Mouse (Mus musculus): ENCODE data around the gene Dusp10. TPM values are rescaled to one million over a fixed set of nuclear protein-coding genes. Genes with fewer than 3 reads are reported as not detected.
A peak's percentile ranks its signal among the peaks of the same experiment; 100 is the strongest.

The Dusp10 gene
- total RNA-seq (2021), result 1 to 10 TPM; 6.1 to 6.8 TPM
- long read RNA-seq, experiment 1, partial matches to known transcripts, result 2 of 11 reads
- long read RNA-seq, experiment 1, other reads (novel, unspliced or antisense), result 5 of 11 reads
- long read RNA-seq, experiment 2, transcript Dusp10-201 (4 exons, 2,792 nt), result major isoform, 7 of 9 reads
- long read RNA-seq, experiment 2, partial matches to known transcripts, result 1 of 9 reads
- long read RNA-seq, experiment 2, other reads (novel, unspliced or antisense), result 1 of 9 reads

GRCm38 (mm10) chr1:184013106-184013505 is at the start of gene Dusp10:
TSS of gene Dusp10 (plus strand) at chr1:184013302.
- no peak for TF ChIP-seq CTCF (IDR thresholded peaks at IDR 0.05)
- no peak for DNase-seq (ENCODE audit: extremely low spot score in 1 of 2, low spot score in 2 of 2)

GRCm38 (mm10) chr1:183965341-183965740 is 47.8 kb upstream of the Dusp10 start:
- no peak for DNase-seq (ENCODE audit: extremely low spot score in 1 of 2, low spot score in 2 of 2)
- Histone ChIP-seq H3K4me3 (no peak overlapping the region), H3K27ac (no peak overlapping the region)
- intact Hi-C loops (cut with DNase I), result no loop called here
- no peak for TF ChIP-seq CTCF (IDR thresholded peaks at IDR 0.05)

More at GRCm38 (mm10) chr1:184013106-184013505, at the start of gene Dusp10:
- H3K27ac ChIP-seq, result no peak within 1 kb of the TSS
- H3K4me3 ChIP-seq, result no peak within 1 kb of the TSS
- intact Hi-C loops (cut with DNase I), result no loop called here

GRCm38 (mm10) chr1:183969265-183969664 is 43.8 kb upstream of the Dusp10 start:
- DNase-seq (ENCODE audit: extremely low spot score in 1 of 2, low spot score in 2 of 2), result no peak
- no peak overlapping the region for H3K27ac ChIP-seq
- no peak overlapping the region for H3K4me3 ChIP-seq
- no peak for TF ChIP-seq CTCF (IDR thresholded peaks at IDR 0.05)
- intact Hi-C loops (cut with DNase I), result no loop called here

- DNase-seq (ENCODE audit: extremely low spot score in 1 of 2, low spot score in 2 of 2), result no peak
- H3K27ac ChIP-seq, result no peak overlapping the region
- intact Hi-C loops (cut with DNase I), result no loop called here
- TF ChIP-seq CTCF (IDR thresholded peaks at IDR 0.05), result no peak
- no peak overlapping the region for H3K4me3 ChIP-seq
Observed at GRCm38 (mm10) chr1:183979814-183980243, 33.3 kb upstream of the Dusp10 start.

GRCm38 (mm10) chr1:183982108-183982507 is 31.0 kb upstream of the Dusp10 start:
- Histone ChIP-seq H3K4me3 (no peak overlapping the region), H3K27ac (no peak overlapping the region)
- no peak for TF ChIP-seq CTCF (IDR thresholded peaks at IDR 0.05)
- intact Hi-C loops (cut with DNase I), result no loop called here
- peak; percentile 13 to 17 for DNase-seq (ENCODE audit: extremely low spot score in 1 of 2, low spot score in 2 of 2)

- no peak for TF ChIP-seq CTCF (IDR thresholded peaks at IDR 0.05)
- H3K27ac ChIP-seq, result no peak overlapping the region
- DNase-seq (ENCODE audit: extremely low spot score in 1 of 2, low spot score in 2 of 2), result no peak
- intact Hi-C loops (cut with DNase I), result no loop called here
- H3K4me3 ChIP-seq, result no peak overlapping the region
Observed at GRCm38 (mm10) chr1:183987711-183988245, 25.3 kb upstream of the Dusp10 start.

GRCm38 (mm10) chr1:183991921-183992320 is 21.2 kb upstream of the Dusp10 start:
- intact Hi-C loops (cut with DNase I), result no loop called here
- Histone ChIP-seq H3K27ac (no peak overlapping the region), H3K4me3 (no peak overlapping the region)
- no peak for TF ChIP-seq CTCF (IDR thresholded peaks at IDR 0.05)
- DNase-seq (ENCODE audit: extremely low spot score in 1 of 2, low spot score in 2 of 2), result no peak

GRCm38 (mm10) chr1:183997207-183997606 is 15.9 kb upstream of the Dusp10 start:
- Histone ChIP-seq H3K4me3 (no peak overlapping the region), H3K27ac (no peak overlapping the region)
- DNase-seq (ENCODE audit: extremely low spot score in 1 of 2, low spot score in 2 of 2), result no peak
- no peak for TF ChIP-seq CTCF (IDR thresholded peaks at IDR 0.05)
- intact Hi-C loops (cut with DNase I), result no loop called here

GRCm38 (mm10) chr1:184002470-184002869 is 10.6 kb upstream of the Dusp10 start:
- no peak for TF ChIP-seq CTCF (IDR thresholded peaks at IDR 0.05)
- intact Hi-C loops (cut with DNase I), result no loop called here
- Histone ChIP-seq H3K4me3 (no peak overlapping the region), H3K27ac (no peak overlapping the region)
- peak in 1 of 2 experiments; percentile 10 for DNase-seq (ENCODE audit: extremely low spot score in 1 of 2, low spot score in 2 of 2)

GRCm38 (mm10) chr1:184004311-184004710 is 8.8 kb upstream of the Dusp10 start:
- no peak overlapping the region for H3K4me3 ChIP-seq
- no peak overlapping the region for H3K27ac ChIP-seq
- DNase-seq (ENCODE audit: extremely low spot score in 1 of 2, low spot score in 2 of 2), result no peak
- TF ChIP-seq CTCF (IDR thresholded peaks at IDR 0.05), result no peak
- intact Hi-C loops (cut with DNase I), result no loop called here

GRCm38 (mm10) chr1:184005315-184006058 is 7.6 kb upstream of the Dusp10 start:
- Histone ChIP-seq H3K27ac (no peak overlapping the region), H3K4me3 (no peak overlapping the region)
- TF ChIP-seq CTCF (IDR thresholded peaks at IDR 0.05), result no peak
- DNase-seq (ENCODE audit: extremely low spot score in 1 of 2, low spot score in 2 of 2), result no peak
- intact Hi-C loops (cut with DNase I), result no loop called here

GRCm38 (mm10) chr1:184006086-184006485 is 7.0 kb upstream of the Dusp10 start:
- DNase-seq (ENCODE audit: extremely low spot score in 1 of 2, low spot score in 2 of 2), result no peak
- H3K27ac ChIP-seq, result no peak overlapping the region
- H3K4me3 ChIP-seq, result no peak overlapping the region
- intact Hi-C loops (cut with DNase I), result no loop called here
- no peak for TF ChIP-seq CTCF (IDR thresholded peaks at IDR 0.05)

Data from left cerebral cortex, adult 2 months (tissue).